Mouse (Mus musculus) skeletal muscle tissue, adult 2 months (tissue): Measurements from ENCODE around the gene Irgc1.

ENCODE experiments used
- DNase-seq: peaks from one replicate; pipeline ENCODE4 v3.0.0-alpha.2; 2012; ENCODE audit warnings: low read depth, low spot score

Gene Irgc1

DNA sequence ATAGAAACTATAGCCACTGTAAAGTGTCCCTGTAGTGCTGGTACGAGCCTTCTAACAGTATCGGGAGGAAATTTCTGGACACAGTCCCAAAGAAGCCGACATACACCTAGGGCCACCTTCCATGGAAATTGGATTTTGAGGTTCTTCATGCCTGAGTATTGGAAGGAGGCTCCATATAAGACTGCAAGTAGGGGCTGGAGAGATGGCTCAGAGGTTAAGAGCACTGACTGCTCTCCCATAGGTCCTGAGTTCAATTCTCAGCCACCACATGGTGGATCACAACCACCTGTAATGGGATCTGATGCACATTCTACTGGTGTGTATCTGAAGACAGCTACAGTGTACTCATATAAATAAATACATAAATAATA is 52.0 kb downstream of the Irgc1 start:
- DNase-seq, result no peak

DNA sequence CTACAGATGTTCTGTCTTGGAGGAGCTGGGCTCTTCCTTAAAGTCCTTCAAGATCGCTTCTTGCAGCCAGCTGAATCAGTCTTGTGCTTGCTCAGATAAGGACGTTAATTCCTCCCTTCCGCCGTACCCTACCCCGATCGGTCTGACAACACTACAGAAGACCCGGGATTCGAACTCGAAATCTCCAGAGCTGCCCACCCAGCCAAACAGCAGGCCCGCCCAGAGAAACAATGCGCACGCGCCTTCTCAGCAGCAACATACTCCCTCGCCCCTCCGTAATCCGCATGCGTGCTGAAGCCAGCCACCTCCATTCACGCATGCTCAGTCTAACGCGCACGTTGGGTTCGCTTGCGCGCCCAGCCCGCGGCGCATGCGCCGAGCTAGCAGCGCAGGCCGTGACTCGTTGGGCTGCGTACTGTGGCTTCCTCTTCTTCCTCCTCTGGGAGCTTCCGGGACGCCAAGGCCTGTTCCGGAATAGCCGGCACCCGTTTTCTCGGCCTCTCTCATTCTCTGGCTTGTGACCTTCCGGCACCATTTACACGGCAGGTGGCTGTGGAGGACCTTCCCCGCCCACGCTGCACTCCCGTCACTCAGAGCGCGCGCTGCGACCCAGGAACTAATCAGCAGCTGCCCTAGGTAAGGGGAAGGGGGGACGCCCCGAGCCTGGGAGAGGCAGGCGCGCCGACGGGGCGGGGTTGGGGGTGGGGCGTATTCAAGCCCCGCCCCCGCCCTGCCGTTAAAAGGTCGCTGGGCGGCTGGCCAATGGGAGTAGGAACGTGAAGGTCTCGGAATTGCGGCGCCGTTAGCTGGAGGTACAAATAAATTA is 52.6 kb downstream of the Irgc1 start, which contains the start of gene Smg9:
Smg9 (plus strand) TSS at position 364 of the 826 bp plus-strand sequence.
- peak; percentile 100 for DNase-seq

DNA sequence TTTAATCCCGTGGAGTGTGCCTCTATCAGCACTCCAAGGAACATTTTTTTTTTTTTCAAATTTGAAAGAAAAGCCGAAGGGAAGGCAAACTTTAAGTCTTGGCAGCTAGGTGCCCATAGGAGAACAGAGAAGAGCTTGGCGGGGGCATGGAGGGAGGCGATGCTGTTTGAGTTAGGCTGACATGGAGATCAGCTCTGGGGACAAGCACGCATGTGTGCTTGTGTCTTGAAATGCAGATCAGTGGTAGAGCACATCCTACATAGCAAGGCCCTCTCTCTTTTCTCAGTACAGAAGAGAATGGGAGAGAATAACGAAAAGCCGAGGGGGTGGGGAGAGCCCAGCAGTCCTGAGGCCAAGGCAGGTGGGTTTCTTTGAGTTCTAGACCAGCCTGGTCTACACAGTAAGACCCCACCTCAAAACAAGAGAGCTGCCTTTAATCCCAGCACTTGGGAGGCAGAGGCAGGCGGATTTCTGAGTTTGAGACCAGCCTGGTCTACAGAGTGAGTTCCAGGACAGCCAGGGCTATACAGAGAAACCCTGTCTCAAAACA is 53.7 kb downstream of the Irgc1 start:
- no peak for DNase-seq

DNA sequence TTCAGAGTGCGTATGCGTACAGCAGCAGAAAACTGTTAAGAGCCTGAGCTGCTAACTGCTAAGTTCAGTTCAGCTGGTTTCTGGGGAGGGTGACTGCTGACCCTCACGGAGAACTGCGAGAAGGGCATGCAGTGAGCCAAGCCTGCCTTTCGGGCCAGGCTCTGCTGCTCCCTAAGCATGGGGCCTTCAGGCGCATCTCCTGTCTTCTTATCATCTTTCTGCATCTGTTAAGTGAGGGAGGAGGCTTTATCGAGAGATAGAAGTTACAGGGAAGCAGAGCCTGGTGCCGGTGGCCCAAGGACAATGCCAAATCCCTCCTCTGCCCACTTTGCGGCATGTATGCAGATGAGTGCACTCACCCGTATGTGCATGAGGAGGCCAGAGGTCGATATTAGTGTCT is 55.3 kb downstream of the Irgc1 start:
- no peak for DNase-seq

DNA sequence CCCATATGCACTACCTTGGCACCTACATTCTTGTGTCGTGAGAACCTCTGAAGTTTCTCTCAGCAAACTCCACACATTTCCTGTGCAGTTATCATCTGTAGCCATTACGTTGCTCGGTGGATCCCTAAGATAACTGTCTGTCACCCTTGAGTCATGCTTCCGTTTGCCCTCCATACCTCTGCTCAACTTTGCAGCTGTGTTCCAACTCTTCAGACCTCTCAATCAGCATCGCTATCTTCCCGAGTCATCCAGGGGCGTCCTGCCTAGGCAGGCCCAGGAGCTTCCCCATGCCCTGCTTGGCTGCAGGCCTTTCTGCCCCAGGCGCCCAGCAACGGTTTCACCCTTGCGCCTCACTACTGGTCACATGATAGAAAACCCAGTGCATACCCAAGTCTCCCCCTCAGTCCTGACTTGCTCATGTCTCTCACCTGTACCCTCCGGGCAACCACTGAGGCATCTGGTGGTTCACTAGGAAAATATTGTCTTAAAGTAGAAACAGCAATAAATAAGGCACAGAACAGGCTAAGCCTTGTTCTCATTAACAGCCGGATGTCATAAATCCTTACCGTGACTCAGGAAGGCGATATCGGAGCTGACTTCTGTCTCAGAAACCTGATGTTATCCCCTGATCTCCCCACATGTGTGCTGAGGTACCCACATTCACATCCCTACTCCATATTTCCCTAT is 57.5 kb downstream of the Irgc1 start:
- DNase-seq, result no peak

DNA sequence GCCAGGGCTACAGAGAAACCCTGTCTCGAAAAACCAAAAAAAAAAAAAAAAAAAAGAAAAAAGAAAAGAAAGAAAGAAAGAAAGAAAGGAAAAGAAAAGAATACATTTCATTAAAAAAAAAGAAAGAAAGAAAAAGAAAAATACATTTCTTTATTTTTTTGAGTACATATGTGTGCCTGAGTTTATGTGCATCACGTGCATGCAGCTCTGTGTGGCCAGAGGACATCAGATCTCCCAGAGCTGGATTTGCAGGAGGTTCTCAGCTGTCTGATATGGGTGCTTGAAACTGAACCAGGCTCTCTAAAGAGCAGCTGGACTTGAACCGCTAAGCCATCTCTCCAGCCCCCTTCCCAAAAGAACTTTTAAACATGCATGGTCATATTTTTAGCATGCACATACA is 58.0 kb downstream of the Irgc1 start:
- no peak for DNase-seq

DNA sequence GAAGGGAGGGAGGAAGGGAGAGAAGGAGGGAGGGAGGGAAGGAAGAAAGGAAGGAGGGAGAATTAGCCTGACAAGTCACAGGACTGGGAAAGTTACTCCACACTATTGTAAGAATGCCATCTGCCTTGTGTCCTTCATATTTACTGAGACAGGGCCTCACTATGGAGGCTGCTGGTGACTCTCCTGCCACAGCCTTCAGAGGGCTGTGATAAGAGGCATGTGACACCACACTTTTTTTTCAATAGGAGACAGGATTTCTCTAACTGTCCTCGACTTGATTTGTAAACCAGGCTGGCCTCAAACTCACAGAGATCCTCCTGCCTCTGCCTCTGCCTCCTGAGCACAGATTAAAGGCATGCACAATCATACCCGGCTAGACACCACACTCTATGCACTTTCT is 60.4 kb downstream of the Irgc1 start:
- DNase-seq, result no peak

DNA sequence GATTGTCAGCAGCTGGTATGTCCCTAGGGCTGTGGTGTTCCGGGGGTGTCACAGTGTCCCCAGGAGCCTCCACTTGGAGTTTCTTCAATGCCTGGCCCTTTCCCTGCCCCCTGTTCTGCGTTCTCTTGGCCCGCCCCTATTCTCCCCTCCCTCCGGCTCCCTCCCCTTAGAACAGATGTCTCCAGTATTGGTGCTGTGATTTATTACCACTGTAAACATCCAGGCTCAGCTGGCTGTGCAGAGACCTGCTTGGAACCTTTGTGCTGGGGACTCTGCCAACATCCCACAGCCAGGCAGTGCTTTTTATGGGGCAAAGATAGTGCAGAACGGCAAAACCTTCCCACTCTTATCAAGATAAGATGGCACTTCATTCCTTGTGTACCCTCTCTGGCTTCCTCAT is 61.0 kb downstream of the Irgc1 start:
- peak; percentile 70 for DNase-seq

DNA sequence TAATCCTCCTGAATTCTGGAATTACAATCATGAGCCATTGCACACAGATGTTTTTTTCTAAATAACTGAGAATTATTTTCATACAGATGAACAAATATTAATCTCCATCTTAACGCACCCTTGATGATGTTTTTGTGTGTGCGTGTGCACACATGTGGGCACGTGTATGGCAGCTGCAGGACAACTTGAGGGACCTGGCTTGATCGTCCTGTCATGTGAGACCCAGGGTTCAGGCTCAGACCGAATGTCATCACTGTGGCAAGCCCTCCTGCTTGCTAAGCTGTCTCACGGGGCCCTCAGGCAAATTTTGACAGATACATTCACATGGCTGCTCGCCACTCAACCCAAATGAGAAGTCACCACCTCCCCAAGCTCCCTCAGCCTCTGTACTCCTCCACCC is 61.6 kb downstream of the Irgc1 start:
- DNase-seq, result peak; percentile 55

DNA sequence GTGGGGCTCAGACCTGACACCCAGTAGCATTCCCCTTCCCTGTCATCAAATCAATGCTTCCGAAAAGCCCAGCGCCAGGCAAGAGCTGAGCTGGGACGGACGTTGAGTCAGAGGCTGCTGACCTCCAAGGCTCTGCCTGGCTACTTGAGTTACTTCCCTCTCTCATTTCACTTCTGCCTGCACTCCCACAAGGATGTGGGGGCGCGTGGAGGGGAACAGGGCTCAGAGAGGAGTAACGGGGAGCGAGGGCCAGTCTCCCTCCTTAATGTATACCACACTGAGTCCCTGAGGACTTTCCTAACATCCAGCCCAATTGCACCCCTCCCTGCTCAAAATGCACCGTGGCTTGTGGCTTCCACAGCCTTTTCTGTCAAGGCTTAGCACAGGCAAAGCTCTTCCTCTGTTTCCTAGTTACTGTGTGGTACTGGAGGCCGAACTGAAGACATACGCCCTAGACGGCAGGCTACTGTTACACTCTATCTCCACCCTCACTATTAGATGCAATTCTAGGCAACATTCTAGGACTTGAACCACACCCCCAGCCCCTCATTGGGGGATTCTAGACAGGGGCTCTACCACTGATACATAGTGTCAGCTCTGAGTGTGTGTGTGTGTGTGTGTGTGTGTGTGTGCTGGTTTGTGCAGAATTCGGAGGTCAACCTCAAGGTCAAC is 62.4 kb downstream of the Irgc1 start:
- no peak for DNase-seq

DNA sequence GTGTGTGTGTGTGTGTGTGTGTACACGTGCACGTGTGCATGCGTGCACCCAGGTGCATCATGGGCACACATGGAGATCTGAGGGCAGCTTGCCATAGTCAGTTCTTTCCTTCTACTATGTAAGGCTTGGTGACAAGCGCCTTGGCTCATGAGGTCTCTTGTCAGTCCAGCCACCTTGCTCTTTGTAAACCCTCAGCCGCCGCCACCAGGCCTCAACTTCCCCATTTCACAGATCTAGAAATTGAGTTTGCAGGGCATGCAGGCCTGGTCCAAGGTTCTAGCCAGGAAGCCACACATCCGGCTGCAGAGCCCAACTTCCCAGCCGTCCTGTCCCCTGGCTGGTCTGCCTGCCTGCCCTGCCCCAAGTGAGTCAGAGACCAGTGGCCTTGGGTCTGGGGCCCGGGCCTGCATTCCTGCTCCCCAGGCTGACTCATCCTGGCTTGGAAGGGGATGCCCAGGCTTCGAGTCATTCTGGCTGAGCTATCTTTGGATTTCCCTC is 65.0 kb downstream of the Irgc1 start:
- peak; percentile 63 for DNase-seq

DNA sequence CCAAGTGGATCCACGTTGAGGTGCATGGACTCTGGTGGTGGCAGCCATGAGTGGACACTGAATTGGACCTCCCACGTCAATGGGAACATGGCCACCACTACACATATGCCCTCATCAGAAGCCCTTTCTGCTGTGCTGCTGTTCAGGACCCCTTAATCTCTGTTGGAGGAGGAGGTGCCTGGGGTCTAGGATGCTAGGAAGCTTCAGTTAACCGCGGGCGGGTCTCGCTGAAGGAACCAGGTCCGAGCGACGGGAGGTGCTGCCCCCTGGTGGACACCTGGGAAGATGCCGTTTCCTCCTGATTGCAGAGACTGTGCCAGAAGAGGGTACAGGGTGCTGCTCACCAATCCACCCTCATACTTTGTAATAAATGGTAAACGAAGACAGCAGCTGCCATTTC is 67.3 kb downstream of the Irgc1 start:
- DNase-seq, result no peak

DNA sequence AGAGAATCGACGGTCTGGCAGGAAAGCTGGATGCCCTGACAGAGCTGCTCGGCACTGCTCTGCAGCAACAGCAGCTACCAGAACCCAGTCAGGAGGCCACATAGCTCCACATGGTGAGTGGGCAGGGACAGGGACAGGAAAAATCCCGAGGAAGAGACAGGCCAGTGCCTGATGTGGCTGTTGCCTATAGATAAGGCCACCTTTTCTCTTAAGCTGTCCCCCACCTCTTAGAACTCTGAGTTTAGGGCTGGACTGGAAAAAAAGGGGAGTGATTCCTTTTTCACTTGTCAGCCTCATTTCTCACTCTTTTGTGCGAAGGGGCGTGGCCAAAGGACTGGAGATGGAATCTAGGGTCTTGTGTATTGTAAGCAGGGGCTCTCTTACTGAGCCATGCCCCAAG is 68.0 kb downstream of the Irgc1 start:
- no peak for DNase-seq

DNA sequence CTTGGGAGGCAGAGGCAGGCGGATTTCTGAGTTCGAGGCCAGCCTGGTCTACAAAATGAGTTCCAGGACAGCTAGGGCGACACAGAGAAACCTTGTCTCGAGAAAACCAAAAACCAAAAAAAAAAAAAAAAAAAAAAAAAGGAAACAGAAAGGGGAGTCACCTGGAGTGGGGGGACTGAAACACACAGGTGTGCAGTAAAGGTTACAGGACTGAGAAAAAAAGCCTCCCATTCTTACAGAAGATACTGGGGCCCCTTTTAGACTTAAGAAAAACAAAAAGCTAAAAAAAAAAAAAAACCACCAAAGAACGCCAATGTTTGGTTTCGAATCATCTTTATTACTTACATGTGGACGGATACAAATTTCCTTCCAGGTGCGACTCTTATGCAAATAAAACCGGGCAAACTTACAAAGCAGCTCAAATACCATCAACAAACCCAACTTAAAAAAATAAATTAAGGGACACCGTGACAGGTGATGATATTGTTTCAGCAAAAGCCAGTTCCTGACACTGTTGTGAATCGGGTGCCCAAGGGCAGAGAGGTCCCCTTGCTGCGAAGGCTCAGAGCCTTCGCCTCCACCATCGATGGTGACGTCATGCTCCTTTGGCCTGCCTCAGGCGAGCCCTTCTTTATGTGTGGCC is 69.2 kb downstream of the Irgc1 start:
- no peak for DNase-seq
